Mouse (Mus musculus): Measurements from ENCODE around the gene Adamtsl3. TPM values are rescaled to one million over a fixed set of nuclear protein-coding genes. Genes with fewer than 3 reads are reported as not detected.
A peak's percentile ranks its signal among the peaks of the same experiment; 100 is the strongest.

The Adamtsl3 gene
- polyA plus RNA-seq, 1 experiment from 2014 or later: 2.2 TPM

- Histone ChIP-seq H3K36me3 (ENCODE audit: control insufficient read depth, insufficient read depth, low read length) (no peaks in the 10 kb centered on the region), H3K4me2 (replicated peaks; ENCODE audit: low read depth) (no peak overlapping the region), H3K9ac (ENCODE audit: low read length) (no peak overlapping the region), H3K4me1 (replicated peaks; ENCODE audit: control insufficient read depth, insufficient read depth) (no peaks in the 10 kb centered on the region), H3K4me3 (ENCODE audit: low read depth, low read length) (no peak overlapping the region), H3K27ac (replicated peaks) (no peak overlapping the region), H3K9me3 (ENCODE audit: control insufficient read depth, low read length) (no peaks in the 10 kb centered on the region), H3K27me3 (ENCODE audit: control insufficient read depth, insufficient read depth, low read length) (no peaks in the 10 kb centered on the region)
- TF ChIP-seq EP300 (optimal IDR thresholded peaks at IDR 0.05): no peak
- no peak for TF ChIP-seq CTCF (IDR thresholded peaks at IDR 0.05; ENCODE audit: low read depth)
- WGBS: 17% methylated on average over 7 of the region's 7 CpGs
- peak; percentile 42 for DNase-seq (ENCODE audit: low spot score)
- no peak for ATAC-seq (ENCODE audit: low FRiP score, low TSS enrichment)
Observed at GRCm38 (mm10) chr7:82625342-82625741, 289.8 kb downstream of the Adamtsl3 start.

DNA sequence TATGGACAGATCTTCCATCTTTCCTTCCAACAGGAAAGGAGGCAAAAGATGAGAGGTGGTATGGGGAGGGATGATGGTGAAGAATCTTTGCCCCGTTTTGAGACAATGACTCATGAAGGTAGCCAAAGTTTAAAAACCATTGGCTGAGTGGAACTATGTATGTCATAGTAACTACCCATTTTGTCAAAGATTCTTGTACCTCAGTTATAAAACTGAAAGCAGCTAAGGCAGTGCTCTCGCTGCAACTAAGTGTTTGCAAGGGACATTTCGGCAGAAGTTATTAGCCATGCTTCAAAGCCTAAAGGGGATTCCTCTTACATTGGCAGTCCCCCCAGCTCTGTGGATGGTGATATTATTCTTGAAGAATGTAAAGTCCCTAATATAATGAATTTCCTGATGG, 311.7 kb downstream of the Adamtsl3 start:
- ATAC-seq (ENCODE audit: low FRiP score, low TSS enrichment) (no peak), DNase-seq (ENCODE audit: low spot score) (no peak)
- TF ChIP-seq CTCF (IDR thresholded peaks at IDR 0.05; ENCODE audit: low read depth): no peak
- no peak for TF ChIP-seq EP300 (optimal IDR thresholded peaks at IDR 0.05)
- Histone ChIP-seq H3K4me1 (replicated peaks; ENCODE audit: control insufficient read depth, insufficient read depth) (no peaks in the 10 kb centered on the region), H3K9ac (ENCODE audit: low read length) (no peak overlapping the region), H3K4me3 (ENCODE audit: low read depth, low read length) (no peak overlapping the region), H3K9me3 (ENCODE audit: control insufficient read depth, low read length) (no peaks in the 10 kb centered on the region), H3K4me2 (replicated peaks; ENCODE audit: low read depth) (no peak overlapping the region), H3K27me3 (ENCODE audit: control insufficient read depth, insufficient read depth, low read length) (no peaks in the 10 kb centered on the region), H3K27ac (replicated peaks) (no peak overlapping the region), H3K36me3 (ENCODE audit: control insufficient read depth, insufficient read depth, low read length) (no peaks in the 10 kb centered on the region; the same call in 1 of the 2 replicates)
- 78% methylated on average over 3 of the region's 3 CpGs for WGBS

DNA sequence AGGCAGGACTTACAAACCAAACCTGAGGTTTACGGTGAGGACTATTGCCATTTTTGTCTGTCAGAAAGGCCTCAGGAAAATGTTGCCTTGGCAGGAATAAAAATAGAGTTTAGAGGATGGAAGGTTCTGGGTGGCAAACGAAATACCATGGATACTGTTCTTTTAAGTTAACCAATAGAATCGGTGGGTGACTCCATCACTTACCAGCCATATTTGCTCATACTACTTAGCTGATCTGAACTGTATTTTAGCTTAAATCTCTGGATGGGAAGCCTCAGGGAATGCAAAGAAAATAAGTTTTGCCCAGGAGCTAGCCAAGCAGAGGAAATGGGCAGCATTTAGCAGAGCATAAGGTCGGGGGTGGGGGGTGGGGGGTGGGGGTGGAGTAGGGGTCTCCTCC, 312.4 kb downstream of the Adamtsl3 start:
- DNase-seq (ENCODE audit: low spot score) (no peak), ATAC-seq (ENCODE audit: low FRiP score, low TSS enrichment) (no peak)
- Histone ChIP-seq H3K4me2 (replicated peaks; ENCODE audit: low read depth) (peak overlapping the region; percentile 76), H3K27ac (replicated peaks) (no peak overlapping the region), H3K9ac (ENCODE audit: low read length) (peak overlapping the region; percentile 85), H3K27me3 (ENCODE audit: control insufficient read depth, insufficient read depth, low read length) (no peaks in the 10 kb centered on the region), H3K4me1 (replicated peaks; ENCODE audit: control insufficient read depth, insufficient read depth) (no peaks in the 10 kb centered on the region), H3K9me3 (ENCODE audit: control insufficient read depth, low read length) (no peaks in the 10 kb centered on the region), H3K36me3 (ENCODE audit: control insufficient read depth, insufficient read depth, low read length) (no peaks in the 10 kb centered on the region; the same call in 1 of the 2 replicates), H3K4me3 (ENCODE audit: low read depth, low read length) (peak overlapping the region; percentile 77)
- TF ChIP-seq EP300 (optimal IDR thresholded peaks at IDR 0.05): no peak
- TF ChIP-seq CTCF (IDR thresholded peaks at IDR 0.05; ENCODE audit: low read depth): no peak
- WGBS: 17% methylated on average over 4 of the region's 4 CpGs

GRCm38 (mm10) chr7:82648353-82649080, 313.0 kb downstream of the Adamtsl3 start, which contains the start of the genes Saxo2 and Efl1:
Gene Saxo2, minus strand, starts transcription at chr7:82648528.
Gene Efl1, plus strand, starts transcription at chr7:82648614.
- Histone ChIP-seq H3K4me3 (ENCODE audit: low read depth, low read length) (peak within 1 kb of the TSS; percentile 77), H3K36me3 (ENCODE audit: control insufficient read depth, insufficient read depth, low read length) (no peaks in the 10 kb centered on the region; the same call in 1 of the 2 replicates), H3K9ac (ENCODE audit: low read length) (peak within 1 kb of the TSS; percentile 85), H3K27ac (replicated peaks) (peak within 1 kb of the TSS; percentile 84), H3K9me3 (ENCODE audit: control insufficient read depth, low read length) (no peaks in the 10 kb centered on the region), H3K27me3 (ENCODE audit: control insufficient read depth, insufficient read depth, low read length) (no peaks in the 10 kb centered on the region), H3K4me1 (replicated peaks; ENCODE audit: control insufficient read depth, insufficient read depth) (no peaks in the 10 kb centered on the region), H3K4me2 (replicated peaks; ENCODE audit: low read depth) (peak within 1 kb of the TSS; percentile 76)
- ATAC-seq (ENCODE audit: low FRiP score, low TSS enrichment) (peak; percentile 94), DNase-seq (ENCODE audit: low spot score) (peak; percentile 96)
- TF ChIP-seq EP300 (optimal IDR thresholded peaks at IDR 0.05) (no peak), CTCF (IDR thresholded peaks at IDR 0.05; ENCODE audit: low read depth) (peak; percentile 27)
- WGBS: under 1% methylated on average over 46 of the region's 46 CpGs

GRCm38 (mm10) chr7:82649081-82649445, 313.6 kb downstream of the Adamtsl3 start:
- peak overlapping the region; percentile 76 for H3K4me2 ChIP-seq (replicated peaks; ENCODE audit: low read depth)
- H3K9me3 ChIP-seq (ENCODE audit: control insufficient read depth, low read length): no peaks in the 10 kb centered on the region
- no peaks in the 10 kb centered on the region for H3K27me3 ChIP-seq (ENCODE audit: control insufficient read depth, insufficient read depth, low read length)
- TF ChIP-seq EP300 (optimal IDR thresholded peaks at IDR 0.05) (no peak), CTCF (IDR thresholded peaks at IDR 0.05; ENCODE audit: low read depth) (no peak)
- no peaks in the 10 kb centered on the region for H3K4me1 ChIP-seq (replicated peaks; ENCODE audit: control insufficient read depth, insufficient read depth)
- H3K9ac ChIP-seq (ENCODE audit: low read length): peak overlapping the region; percentile 85
- H3K4me3 ChIP-seq (ENCODE audit: low read depth, low read length): peak overlapping the region; percentile 77
- peak; percentile 91 for ATAC-seq (ENCODE audit: low FRiP score, low TSS enrichment)
- peak; percentile 64 for DNase-seq (ENCODE audit: low spot score)
- WGBS: 9% methylated on average over 6 of the region's 6 CpGs
- peak overlapping the region; percentile 84 for H3K27ac ChIP-seq (replicated peaks)
- no peaks in the 10 kb centered on the region; the same call in 1 of the 2 replicates for H3K36me3 ChIP-seq (ENCODE audit: control insufficient read depth, insufficient read depth, low read length)

Other genes with a start within 250 kb of the Adamtsl3 start
- 4.0 and 4.9 TPM in 2 replicates for gene Sh3gl3, start 161.9 kb upstream of the Adamtsl3 start, polyA plus RNA-seq (2015; fragmentation: Nextera tagmentation; extraction: Ambion mirVana)

All from stomach, postnatal 0 days (tissue).